Mouse (Mus musculus) left cerebral cortex, adult 9 months (tissue): ENCODE measurements at regions not wholly inside any gene's neighbourhood (a gene's known extent, or its start where the extent isn't known, plus 50 kb on each side); places are given as distances from the start of the nearest gene placed in this dataset.

Source experiments
- DNase-seq, 2 experiments: peaks; one replicate each; pipeline ENCODE4 v3.0.0; 2022; ENCODE audit warnings: low spot score in 2 of 2

DNA sequence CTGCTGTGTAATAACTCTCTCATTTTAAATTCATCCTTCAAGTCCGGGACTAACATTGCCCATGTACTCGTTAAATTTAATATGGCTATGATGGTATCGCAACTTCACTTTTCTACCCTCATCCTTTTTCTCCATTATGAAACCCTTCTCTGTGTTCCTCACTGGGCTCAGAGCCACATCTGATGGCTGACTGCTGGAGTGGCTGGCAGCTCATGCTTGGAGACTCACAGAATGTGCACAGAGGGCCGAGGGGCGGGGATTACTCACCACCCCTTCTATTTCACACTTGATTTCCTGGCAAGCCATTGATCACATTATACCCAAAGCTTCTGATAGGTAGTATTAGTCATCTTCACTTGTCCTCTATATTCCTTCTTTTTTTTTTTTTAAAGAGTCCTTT is 81.1 kb upstream of the Vwde start:
- peak in 1 of 2 experiments; percentile 19 for DNase-seq

DNA sequence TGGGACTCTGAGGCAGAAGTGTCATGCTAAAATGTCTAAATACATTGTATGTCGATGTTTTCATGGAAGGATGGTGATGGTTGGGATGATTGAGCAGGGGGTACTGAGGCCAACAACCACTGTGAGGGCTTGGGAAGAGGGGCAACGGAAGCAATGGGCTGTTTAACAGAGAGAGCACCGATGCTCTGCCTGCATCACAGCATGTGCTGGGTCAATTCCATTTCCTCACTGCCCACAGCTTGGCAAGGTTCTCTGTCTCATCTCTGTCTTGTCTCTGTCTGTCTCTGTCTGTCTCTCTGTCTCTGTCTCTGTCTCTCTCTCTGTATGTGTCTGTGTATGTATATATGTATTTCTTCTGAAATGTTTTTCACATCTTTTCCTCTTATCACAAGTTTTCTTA is 73.4 kb upstream of the Vwde start:
- DNase-seq, result no peak

DNA sequence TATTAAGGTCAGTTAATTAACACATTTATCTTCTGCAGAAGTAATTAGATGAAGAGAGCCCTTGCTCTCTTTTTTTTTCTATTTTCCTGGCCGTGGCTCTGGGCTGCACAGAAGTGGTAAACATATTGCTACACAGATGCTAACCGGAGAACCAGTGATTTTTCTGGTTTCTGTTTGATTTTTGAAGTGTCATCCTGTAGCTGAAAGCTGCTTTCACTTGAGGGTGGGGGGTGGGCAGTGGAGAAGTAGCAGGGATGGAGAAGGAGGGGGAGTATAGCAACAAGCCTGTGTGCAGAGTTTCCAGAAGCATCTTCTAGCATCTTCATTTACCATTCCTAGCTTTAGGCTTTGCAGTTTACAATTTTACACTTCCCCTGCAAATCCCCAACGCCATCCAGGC is 72.3 kb upstream of the Vwde start:
- peak in 1 of 2 experiments; percentile 26 for DNase-seq

DNA sequence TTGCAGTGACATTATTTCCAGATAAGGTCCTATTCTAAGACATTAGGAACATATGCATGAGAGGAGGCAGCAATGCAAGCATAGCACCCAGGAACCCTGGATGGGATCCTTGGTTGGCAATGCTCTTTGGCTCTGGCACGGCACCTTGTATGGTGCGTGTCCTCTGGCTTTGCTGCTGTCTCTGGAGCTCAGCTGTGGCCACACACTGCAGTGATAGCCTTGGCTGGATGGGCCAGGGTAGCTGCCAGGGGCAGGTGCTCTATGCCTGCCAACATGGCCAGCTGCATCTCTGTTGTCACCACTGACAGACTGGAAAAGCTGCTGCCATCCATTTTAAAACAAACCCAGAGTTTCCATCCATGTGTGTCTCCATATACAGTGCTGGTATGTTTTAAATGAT is 71.3 kb upstream of the Vwde start:
- DNase-seq, result peak in 1 of 2 experiments; percentile 12

DNA sequence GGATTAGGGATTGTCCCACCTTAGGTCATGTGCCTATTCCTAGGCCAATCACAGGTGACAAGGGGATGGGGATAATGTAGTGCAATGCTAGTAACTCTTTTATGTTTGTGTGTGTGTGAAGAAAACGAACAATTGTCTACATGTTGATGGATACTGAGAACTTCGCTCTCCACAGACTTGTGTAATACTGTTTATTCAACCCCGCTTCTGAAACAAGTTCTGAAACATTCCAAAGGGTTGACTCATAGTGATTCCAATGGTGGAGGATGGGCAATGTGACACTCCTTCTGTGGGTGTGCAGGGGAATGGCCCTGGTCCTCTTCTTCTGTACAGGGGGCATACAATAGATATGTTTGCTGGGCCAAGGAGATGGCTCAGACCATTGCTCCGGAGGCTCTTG is 69.6 kb upstream of the Vwde start:
- DNase-seq, result no peak

DNA sequence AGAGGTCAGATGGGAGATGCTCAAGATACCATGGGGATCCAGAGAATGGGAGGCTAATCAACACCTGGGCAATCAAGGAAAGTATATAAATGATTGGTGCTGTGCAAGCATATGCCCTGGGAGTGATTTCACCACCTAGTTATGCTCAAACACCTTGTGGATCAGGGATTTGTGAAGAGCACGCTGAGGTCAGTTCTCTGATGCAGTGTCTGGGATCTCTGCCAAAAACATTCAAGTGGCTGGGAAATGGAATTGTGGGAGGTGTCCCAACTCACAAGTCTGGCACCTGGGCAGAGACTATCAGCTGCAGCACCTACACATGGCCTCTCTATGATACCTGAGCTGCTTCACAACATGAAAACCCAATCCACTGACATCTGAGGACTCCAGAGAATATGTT is 63.7 kb upstream of the Vwde start:
- DNase-seq, result no peak

DNA sequence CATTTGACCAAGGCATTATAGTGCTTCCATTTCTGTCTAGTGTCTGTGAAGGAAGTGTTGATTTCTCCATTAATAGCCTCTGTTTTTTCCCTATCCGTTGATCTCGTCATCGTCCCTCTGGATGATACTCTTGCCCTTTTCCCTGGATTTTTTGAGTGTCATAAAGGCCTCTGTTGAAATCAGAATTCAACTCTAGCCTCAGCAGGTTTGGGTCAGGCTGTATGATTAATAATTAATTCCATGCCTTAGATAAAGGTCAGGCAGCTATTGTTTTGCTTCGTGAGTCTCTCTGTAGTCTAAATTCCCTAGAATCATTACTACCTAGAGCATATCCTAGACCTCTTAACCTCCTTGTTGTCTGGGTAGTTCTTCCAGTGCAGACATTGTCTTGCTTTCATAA is 63.0 kb upstream of the Vwde start:
- DNase-seq, result no peak

DNA sequence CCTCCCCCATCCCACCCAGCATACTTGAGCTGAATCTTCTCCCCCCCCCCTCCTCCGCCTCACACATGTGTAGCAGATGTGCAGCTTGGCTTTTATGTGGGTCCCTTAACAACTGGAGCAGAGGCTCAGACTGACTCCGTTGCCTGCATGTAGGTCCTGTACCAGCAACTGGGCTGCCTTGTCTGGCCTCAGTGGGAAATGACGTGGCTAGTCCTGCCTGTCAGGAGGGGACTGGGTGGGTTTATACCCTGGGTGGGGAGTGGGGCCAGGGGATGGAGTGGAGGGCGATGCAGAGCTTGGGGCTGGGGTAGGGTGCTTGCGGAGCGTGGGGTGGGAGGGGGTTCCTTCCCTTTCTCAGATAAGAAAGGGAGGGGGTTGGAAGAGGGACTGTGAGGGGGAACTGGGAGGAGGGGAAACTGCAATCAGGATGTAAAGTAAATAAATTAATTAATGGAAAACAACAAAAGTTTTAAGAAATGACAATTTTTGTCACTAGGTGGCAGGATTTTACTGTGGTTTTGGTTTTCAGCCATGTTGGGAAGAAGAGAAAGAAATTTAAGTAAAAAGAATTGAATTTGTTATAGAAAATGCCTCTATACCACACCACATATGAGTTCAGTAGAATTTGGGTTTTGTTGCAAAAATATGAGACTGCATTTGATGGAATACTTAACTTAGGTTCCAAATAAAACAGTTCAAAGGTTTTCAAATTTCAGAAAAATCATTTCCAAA is 61.9 kb upstream of the Vwde start:
- DNase-seq, result no peak

DNA sequence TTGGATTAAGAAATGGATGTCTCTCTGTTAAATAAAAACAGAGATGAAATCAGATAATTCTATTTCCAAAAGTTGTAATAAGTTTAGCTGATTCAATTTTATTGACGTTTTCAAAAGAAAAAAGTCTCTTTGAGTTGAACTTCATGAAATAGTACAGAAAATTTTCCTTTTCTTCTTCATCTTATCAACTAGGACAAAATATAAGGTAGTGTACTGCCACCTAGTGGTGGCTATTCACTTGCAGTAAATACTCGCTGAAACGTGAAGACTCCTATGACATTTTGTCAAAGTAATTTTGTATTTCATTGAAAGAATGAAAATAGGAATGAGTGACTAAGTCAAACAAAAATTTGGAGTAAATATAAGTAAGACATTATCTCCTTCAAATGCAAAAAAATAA is 56.1 kb upstream of the Vwde start:
- DNase-seq, result peak in 1 of 2 experiments; percentile 39
